Mouse (Mus musculus): Measurements from ENCODE around the gene 6030458C11Rik.
A peak's percentile ranks its signal among the peaks of the same experiment; 100 is the strongest.
"Not testable (repeated sequence)": the region's sequence is repeated elsewhere in the genome, so short reads cannot be mapped to it uniquely, and the experiment has no call there.

6030458C11Rik gene

GRCm38 (mm10) chr15:12822416-12823395 is 1.7 kb downstream of the 6030458C11Rik start:
- no peak for DNase-seq (ENCODE audit: low read depth, low spot score)

GRCm38 (mm10) chr15:12817592-12817991 is 6.9 kb downstream of the 6030458C11Rik start:
- no peak for DNase-seq (ENCODE audit: low read depth, low spot score)

- no peak for DNase-seq (ENCODE audit: low read depth, low spot score)
Measured at GRCm38 (mm10) chr15:12812646-12813045, 11.8 kb downstream of the 6030458C11Rik start.

- DNase-seq (ENCODE audit: low read depth, low spot score) = no peak
Measured at GRCm38 (mm10) chr15:12809305-12809704, 15.1 kb downstream of the 6030458C11Rik start.

GRCm38 (mm10) chr15:12807088-12807487 is 17.4 kb downstream of the 6030458C11Rik start:
- DNase-seq (ENCODE audit: low read depth, low spot score) = no peak

- DNase-seq (ENCODE audit: low read depth, low spot score) = no peak
Measured at GRCm38 (mm10) chr15:12805071-12805470, 19.4 kb downstream of the 6030458C11Rik start.

GRCm38 (mm10) chr15:12801142-12801506 is 23.3 kb downstream of the 6030458C11Rik start:
- not testable (repeated sequence) for DNase-seq (ENCODE audit: low read depth, low spot score)

GRCm38 (mm10) chr15:12800405-12801141 is 23.9 kb downstream of the 6030458C11Rik start:
- peak; percentile 48 for DNase-seq (ENCODE audit: low read depth, low spot score)

- peak; percentile 35 for DNase-seq (ENCODE audit: low read depth, low spot score)
Measured at GRCm38 (mm10) chr15:12798043-12798442, 26.4 kb downstream of the 6030458C11Rik start.

GRCm38 (mm10) chr15:12795909-12796470 is 28.5 kb downstream of the 6030458C11Rik start:
- DNase-seq (ENCODE audit: low read depth, low spot score) = peak; percentile 74

GRCm38 (mm10) chr15:12795457-12795894 is 29.0 kb downstream of the 6030458C11Rik start:
- DNase-seq (ENCODE audit: low read depth, low spot score) = peak; percentile 95

- DNase-seq (ENCODE audit: low read depth, low spot score) = no peak
Measured at GRCm38 (mm10) chr15:12794311-12794710, 30.1 kb downstream of the 6030458C11Rik start.

GRCm38 (mm10) chr15:12789406-12789867 is 35.0 kb downstream of the 6030458C11Rik start:
- peak; percentile 26 for DNase-seq (ENCODE audit: low read depth, low spot score)

GRCm38 (mm10) chr15:12788536-12788935 is 35.9 kb downstream of the 6030458C11Rik start:
- DNase-seq (ENCODE audit: low read depth, low spot score) = no peak

GRCm38 (mm10) chr15:12781729-12782326 is 42.6 kb downstream of the 6030458C11Rik start:
- no peak for DNase-seq (ENCODE audit: low read depth, low spot score)

- DNase-seq (ENCODE audit: low read depth, low spot score) = no peak
Measured at GRCm38 (mm10) chr15:12781296-12781695, 43.2 kb downstream of the 6030458C11Rik start.

GRCm38 (mm10) chr15:12774149-12774753 is 50.2 kb downstream of the 6030458C11Rik start:
- peak; percentile 47 for DNase-seq (ENCODE audit: low read depth, low spot score)

- DNase-seq (ENCODE audit: low read depth, low spot score) = peak; percentile 82
Measured at GRCm38 (mm10) chr15:12770958-12771357, 53.5 kb downstream of the 6030458C11Rik start.

GRCm38 (mm10) chr15:12766848-12767247 is 57.6 kb downstream of the 6030458C11Rik start:
- DNase-seq (ENCODE audit: low read depth, low spot score) = peak; percentile 6

- peak; percentile 45 for DNase-seq (ENCODE audit: low read depth, low spot score)
Measured at GRCm38 (mm10) chr15:12763147-12763546, 61.3 kb downstream of the 6030458C11Rik start.
